Mouse (Mus musculus): ENCODE measurements around the gene Cd276.
A peak's percentile ranks its signal among the peaks of the same experiment; 100 is the strongest.

The Cd276 gene

DNA sequence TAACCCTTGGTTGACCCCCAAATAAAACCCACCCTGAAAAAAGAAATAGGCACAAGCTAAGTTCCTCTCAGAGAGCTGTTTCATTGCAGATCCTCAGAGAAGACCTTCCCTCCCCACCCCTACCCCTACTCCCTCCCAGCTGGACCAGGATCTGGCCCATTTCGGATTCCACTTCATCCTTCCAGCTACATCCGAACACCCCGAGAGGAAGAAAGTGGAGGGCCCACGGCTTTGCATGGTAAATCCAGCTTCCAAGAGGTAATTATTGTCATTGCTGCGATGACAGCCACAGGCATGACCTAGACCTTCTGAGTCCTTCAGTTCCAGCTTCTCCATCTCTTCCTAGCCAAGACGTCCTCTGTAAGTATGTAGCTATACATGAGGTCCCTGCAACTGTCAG, 4.3 kb downstream of the Cd276 start:
- no peak for DNase-seq (ENCODE audit: low spot score)

DNA sequence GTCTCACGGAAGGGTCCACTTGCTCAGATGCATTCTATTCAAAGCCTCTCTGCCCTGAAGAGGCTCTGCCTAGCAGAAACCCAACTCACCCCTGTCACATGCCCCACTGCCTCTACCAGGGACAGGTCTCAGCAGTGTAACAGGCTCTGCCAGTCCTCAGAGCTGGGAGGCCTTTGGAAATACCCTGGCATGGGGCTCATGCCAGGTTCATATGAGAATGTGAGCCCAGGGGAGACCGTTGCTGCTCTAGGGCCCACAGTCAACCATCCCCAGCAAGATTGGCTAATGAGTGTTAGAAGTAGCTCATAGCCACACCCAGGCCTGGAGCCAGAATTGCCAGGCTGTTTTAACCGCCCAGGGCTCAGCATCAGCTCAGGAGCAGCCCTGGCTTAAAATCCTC, 5.5 kb downstream of the Cd276 start:
- no peak for DNase-seq (ENCODE audit: low spot score)

DNA sequence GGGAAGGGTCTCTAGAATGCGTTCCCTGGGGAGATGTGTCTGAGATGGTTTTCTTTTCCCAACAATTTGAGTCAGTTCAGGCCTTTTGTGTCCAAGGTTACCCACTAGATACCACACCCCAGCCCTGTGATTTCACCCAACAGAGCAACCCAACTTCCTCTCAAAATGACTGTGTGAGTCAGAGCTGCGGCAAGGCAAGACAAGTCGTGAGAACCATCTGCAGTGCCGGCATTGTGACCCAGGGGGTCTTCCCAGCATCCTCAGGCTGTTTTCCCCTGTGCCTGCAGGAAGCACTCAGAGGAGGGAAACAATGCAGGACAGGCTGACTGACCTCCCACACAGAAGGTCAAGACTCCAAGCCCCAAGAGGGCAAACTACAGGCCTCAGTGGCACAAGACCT, 6.3 kb downstream of the Cd276 start:
- no peak for DNase-seq (ENCODE audit: low spot score)

DNA sequence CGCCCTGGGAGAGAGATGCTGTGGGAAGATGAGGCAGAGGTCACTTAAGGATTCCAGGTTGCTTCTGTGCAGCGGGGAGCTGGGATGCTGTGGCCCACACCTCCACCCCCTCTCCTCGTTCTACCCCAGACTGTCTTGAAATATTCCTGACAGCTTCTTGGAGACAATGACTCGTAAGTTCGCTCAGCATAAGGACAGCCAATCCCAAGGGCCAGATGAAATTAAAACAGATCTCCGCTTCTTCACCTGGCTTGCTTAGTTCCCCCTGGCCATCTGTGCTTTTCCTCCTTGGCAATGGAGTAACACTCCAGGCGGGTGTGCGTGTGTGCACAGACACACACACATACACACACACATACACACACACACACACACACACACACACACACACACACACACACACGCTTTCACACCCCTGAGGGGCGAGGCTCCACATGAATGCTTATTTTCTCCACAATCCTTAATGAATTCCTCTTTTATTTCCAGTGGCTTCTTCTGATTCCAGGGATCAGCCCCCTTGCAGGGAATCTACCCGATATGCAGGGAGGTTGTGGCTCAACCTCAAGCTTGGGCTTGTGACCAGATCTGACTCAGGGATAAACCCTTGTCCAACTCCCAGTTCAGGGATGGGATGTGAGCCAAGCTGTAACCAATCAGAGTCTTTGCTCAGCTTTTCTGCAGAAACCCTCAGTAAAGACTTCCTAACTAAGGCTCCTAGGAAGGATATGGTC, 8.4 kb downstream of the Cd276 start:
- no peak for DNase-seq (ENCODE audit: low spot score)

DNA sequence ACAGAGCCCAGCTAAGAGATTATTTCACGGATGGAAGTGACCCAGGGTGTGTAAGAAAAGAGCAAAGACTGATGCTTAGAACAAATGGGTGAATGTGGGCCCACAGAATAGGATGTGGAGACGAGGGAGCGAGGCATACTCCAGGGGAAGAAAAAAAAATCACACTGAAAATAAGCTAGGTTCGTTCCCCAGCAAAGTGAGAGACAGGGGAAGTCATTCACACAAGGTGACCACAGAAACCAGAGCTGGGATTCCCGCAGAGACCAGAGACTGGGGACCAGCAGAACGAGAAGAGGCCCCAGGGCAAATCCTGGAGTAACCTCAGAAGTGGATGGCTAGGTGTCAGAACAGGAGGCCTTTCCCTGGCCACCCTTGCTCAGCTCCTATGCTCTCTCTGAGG, 9.8 kb downstream of the Cd276 start:
- DNase-seq (ENCODE audit: low spot score) = no peak

DNA sequence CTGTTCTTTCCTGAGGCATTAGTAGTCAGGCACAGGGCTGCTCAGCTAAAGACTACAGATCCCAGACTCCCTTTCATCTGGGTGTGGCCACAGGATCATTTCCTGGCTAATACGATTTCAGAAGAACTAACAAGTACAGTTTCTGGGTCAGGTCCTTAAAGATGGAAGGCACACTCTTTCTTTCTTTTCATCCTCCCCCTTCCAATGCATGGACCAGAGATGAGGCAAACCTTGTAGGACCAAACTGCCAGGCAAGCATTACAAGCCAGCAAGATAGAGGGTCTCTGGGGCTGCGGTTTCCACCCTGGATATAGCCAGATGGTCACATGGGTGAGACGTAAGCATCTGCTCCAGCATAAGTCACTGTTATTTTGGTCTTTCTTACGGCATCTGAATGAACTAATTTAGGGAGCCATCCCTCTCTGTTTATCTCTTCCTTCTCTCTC, 10.3 kb downstream of the Cd276 start:
- DNase-seq (ENCODE audit: low spot score) = no peak

DNA sequence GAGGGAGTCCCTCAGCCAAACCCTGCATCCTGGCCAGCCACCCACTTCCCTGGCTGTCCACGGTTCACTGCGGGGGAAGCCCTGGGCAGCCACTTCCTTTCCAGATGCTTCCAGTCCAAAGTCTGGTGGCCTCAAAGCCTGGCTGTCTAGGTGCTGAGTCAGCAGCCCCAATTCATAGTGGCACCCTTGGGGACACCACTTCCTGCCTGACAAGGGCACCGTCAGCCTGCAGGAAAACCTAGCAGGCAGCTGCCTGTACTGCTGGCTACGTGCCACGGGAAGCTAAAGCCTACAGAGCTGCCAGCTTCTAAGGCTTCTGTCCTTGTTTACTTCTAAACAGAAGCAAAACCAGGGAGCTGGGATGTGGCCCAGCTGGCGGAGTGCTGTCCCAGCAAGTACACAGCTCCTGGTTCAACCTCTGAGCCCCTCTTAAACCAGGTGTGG, 13.3 kb downstream of the Cd276 start:
- no peak for DNase-seq (ENCODE audit: low spot score)

DNA sequence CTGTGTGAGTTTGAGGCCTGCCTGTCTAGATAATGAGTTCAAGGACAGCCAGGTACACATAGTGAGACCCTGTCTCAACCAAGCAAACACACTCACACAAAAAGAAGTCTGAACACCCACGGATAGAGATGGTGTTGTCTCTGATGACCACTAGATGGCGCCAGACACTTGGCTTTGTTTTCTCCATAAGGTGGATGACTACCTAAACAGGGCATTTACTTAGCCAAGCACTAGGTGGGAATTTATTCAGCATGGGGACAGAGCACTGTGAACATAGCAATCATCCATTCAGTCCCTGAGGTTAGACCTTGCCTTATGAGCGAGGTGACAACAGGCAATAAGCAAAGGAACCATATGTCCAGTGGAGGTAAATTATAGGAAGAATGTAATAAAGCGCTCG, 15.4 kb downstream of the Cd276 start:
- DNase-seq (ENCODE audit: low spot score) = peak; percentile 87

DNA sequence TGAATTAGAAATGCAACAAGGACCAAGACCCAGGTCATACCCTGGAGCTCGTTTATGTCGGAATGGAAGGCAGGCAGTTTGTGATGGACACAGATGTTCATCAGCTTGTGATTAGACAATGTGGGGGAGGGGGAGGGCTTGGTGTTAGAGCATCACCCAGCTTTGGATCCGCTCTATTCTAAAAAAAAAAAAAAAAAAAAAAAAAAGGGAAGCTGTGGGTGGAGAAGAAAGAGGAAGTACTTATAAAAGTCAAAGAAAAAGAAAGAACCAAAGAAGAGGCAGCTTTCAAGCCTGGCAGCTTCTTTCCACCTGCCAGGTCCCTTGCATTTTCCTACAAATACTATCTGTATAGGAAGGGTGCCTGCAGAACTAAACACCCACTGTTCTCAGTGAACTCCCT, 17.5 kb downstream of the Cd276 start:
- DNase-seq (ENCODE audit: low spot score) = no peak

DNA sequence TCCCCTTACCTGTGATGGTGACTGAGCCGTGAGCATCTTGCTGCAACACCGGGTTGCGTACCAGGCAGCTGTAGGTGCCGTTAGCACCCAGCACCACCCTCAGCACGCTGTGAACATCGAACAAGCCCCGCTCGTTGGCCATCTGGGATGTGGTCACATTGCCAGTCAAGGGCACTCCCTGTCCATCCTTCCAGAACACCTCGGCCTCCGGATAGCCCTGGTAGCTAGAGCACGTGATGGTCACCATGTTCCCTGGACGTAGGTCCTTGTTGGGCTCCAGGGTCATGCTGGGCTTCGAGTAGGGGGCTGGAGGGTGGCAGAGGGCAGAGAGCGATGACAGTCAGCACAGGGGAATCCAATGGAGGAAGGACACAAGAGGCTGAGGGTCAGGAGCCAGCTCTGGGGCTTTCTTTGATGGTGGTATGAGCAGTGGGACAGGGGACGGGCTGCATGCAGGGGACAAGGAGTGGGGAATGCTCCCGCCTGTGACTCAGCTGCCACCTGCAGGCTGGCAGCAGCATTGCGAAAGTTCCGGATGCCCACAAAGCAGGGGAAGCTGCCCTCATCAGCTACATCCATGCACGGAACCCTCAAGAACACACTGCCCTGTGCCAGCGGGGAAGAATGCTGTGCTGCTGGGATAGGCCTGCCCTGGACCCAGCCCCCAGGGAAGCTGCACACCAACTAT, 19.6 kb downstream of the Cd276 start:
- peak; percentile 66 for DNase-seq (ENCODE audit: low spot score)

DNA sequence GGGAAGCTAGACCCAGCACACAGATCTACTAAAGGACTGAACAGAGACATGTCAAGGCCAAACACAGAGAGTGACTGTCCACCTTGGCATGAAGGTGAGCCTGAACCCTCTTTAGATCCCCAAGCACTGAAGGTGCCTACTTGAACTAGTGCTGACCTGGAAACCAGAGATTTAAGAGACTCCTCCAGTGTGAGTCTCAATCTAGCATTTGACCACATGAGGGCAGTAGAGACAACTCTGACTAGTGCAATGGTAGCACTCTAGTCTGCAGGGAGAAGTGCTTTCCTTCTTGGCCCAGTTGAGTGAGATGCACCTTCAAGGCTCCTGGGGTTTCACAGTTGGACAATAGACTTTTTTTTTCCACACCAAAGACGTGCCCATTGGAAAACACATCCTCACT, 20.5 kb downstream of the Cd276 start:
- peak; percentile 85 for DNase-seq (ENCODE audit: low spot score)

DNA sequence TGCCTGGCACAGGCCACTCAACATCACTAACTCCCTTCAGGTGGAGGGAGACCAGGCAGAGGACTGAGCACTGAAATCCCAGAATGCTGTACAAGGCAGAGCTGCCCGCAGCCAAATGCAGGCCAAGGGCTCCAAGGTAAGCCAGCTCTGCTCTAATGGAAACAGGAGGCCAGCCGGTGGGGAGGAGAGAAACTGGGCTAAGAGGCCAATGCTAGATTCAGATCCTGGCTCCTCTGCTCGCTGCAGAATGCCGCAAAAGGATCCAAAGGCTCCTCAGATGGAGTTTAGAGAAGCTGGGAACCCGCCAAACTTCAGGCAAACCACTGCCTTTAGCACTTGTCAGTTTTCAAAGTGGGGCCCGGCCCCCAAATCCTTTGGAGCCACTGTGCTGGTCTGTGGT, 21.9 kb downstream of the Cd276 start:
- DNase-seq (ENCODE audit: low spot score) = no peak

DNA sequence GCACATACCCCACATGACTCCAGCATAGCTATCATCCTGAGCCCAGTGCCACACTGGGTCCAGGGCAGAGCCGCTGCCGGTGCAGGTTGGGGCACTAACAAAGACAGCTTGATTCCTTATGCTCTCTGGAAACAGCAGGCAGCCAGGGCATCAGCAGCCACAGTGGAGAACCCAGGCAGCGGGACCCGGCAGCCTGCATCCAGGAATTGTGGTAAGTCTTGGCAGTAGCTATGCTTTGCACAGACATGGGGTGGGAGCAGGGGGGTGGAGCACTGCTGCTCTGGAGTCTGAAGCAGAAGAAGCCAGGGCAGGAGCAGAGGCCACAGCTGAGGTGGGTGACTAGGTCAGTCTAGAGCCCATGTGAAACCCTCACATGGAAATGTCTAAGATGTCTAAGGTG, 23.0 kb downstream of the Cd276 start:
- DNase-seq (ENCODE audit: low spot score) = no peak

DNA sequence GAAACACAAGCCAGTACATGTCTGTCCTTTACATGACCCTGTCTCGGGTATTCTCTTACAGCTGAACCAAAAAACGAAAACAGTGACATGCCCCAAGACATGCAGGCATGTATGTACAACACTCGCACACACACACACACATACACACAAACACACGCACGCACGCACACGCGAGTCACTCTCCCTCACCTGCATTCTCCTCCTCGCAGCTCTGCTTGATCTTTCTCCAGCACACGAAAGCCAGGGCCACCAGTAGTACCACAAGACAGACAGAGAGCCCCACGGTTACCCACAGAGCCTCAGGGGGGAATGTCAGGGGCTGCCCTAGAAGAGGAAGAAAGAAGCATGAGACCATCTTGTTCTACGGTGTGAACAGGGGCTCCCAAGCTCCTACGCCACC, 24.8 kb downstream of the Cd276 start:
- DNase-seq (ENCODE audit: low spot score) = no peak

DNA sequence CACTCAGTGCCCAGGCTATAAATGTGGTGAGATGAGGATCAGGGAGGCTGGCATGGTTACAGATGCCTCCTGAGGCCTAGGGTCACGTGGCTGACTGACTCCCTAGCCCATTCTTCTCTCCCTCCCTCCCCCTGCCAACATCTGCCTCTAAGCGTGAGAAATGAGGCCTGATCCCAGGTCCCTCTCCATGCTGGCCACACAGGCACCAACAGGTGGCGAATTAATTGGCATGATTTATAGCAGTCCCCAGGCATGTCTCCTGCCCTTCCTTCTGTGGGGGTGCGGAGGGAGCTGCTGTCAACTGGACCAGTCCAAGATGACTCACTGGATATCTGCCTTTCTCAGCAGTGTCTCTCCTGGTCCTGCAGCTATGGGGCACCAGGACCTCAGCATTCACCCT, 27.4 kb downstream of the Cd276 start:
- no peak for DNase-seq (ENCODE audit: low spot score)

DNA sequence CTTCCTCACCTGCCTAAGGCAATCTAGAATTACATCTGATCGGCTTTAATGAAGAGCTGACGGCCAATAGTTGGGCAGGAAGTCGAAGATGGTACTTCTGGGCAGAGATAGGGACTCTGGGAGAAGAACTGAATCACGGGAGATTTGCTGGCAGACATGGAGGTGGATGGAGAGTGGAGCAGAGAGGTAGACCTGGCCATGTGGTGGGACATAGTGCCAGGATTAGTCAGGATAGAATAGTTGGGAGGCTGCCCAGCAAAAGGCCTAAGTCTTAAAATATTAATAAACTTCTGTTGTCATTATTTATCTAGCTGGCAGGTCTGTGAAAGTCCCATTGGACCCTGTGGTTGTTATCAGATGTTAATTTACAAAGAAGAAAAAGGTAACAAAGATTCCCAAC, 30.1 kb downstream of the Cd276 start:
- DNase-seq (ENCODE audit: low spot score) = no peak

DNA sequence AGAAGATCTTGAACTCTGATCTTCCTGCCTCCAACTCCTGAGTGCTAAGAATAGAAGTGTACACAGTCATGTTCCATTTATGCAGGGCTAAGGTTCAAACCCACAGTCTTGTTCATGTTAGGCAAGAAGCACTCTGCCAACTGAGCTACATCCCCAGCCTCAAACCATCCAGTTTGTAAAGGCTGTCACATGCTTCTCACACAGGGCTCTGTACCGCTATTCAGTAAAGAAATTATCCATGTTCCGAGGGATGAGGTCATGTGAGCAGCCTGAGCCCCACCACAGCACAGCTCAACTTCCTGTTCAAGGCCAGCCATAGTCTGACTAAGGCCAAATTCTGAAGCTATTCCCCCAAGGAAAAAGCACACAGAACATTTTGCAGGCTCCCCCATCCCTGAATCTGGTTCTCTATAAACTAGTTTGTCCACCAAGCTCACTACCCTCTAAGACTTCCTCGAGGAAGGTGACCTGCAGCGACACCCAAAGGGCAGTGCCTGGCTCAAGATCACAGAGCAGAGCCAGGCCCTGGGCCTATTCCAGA, 33.3 kb downstream of the Cd276 start:
- DNase-seq (ENCODE audit: low spot score) = no peak

DNA sequence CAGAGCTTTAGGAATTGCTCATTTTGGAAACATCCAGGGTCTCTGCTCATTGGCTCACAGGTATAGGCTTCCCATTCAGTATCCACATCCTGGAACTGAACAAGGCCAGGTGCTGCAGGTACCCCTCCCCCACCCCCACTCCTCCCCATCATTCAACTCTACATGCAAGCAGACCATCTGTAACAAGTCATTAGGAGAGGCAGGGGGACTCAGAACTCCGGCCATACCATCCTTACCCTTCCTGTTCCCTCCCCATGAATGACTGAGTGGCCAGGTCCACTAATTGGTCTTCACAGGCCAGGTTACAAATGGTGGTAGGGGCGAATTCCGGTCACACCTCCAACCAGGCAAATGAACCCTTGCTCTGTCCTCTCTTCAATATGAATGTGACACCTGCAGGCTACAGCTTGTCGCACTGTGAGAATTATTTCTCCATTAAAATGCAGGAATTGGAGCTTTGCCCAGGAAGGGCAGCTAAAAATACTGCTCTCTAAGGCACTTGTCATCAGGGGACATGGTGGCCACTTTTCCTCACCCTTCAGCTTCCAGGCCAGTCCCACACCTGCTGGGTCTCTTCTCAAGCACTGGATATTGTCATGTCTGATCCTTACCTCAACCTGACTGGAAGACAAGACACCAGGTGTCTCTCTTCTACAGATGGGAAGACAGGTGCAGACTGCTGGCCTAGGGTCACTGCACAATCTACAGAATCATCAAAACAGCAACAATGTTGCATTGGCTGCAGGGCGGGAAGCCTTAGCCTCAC, 34.2 kb downstream of the Cd276 start:
- DNase-seq (ENCODE audit: low spot score) = no peak

DNA sequence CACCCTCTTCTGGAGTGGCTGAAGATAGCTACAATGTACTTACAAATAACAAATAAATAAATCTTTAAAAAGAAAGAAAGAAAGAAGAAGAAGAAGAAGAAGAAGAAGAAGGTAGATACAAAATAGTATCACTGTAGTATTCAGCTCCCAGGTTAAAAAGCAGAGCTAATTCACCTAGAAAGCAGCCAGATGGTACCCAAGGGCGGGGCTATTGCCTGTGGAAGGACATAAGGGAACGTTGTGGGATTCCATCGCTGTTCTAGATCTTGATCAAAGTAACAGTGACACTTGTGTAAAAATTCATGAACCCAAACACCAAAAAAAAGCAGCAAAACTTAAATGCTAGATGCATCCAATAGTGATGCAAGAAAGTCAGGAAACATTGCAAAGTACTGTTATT, 35.3 kb downstream of the Cd276 start:
- DNase-seq (ENCODE audit: low spot score) = no peak

DNA sequence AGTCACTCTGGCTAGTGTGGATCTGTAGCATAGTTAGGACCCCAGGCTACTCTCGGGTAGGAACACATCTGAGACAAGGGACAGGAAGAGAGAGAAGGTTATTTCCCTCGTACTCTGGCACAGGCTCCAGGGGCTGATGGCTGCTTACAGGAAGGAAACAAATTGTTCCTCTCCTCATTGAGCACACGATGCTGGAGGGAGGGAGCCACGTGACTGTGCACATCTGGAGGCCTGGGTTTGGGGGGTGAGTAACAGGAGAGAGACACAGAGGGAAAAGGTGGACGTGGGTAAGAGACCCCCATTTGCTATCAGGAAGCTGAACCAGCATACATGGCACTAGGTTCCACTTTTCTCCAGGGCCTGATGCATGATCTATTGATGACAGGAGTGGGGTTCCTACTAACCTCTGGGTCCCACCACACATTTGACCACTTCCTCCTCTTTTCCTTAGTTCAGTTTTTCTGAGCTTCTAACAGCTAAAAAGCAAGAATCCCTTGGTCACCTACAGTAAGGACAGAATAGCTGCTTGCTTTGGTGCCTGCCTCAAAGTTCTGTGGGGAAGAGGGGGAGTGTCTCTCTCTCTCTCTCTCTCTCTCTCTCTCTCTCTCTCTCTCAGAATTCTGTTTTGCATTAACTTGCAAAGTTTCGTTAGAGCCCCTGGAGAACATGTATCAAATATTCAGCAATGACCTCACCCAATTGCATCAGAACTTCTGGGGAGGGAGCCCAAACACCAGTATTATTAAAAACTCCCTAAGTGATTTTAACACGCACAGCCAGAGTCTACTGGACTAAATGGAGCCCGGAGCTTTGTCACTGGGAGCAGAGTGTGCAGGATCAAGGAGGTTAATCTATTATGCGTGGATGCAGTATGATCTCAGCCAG, 37.1 kb downstream of the Cd276 start:
- DNase-seq (ENCODE audit: low spot score) = no peak

DNA sequence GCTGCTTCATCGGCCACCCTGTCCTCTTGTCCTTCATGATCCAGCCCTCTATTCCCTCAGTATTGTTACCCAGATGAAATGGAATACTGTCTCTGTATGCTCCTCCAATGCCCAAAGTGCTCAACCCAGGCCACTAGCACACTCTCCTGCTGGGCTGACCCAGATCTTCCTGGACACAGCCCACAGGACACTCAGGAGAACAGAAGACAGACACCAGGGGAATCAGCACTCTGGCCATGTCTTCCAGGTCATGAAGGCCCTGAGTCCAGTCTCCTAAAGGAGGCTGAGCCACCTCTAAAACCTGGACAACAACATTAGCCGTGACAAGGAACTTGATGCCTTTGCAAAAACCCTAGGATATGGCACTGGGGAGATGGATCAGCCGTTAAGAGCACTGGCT, 38.8 kb downstream of the Cd276 start:
- no peak for DNase-seq (ENCODE audit: low spot score)

DNA sequence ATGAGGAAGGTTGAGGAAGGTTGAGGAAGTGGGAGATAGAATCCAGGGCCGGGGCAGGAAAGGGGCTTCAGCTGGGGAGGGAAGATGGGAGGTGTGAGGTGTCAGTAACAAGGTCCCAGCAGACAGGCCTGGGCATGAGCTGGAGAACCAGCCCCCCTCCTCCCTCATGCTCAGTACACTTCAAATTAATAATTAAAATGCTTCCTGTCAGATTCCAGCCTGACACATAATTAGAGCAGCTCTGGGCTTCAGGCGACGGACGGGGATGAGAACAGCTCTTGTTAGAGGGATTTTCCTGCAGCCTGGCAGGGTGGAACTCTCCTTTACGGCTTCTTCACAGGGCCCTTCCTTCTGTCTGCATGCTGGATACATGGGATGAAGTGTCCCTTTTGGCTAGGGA, 41.5 kb downstream of the Cd276 start:
- DNase-seq (ENCODE audit: low spot score) = no peak
